Comparison of ENCODE assay signal across 19 mouse cellular contexts in the genomic region with DNA sequence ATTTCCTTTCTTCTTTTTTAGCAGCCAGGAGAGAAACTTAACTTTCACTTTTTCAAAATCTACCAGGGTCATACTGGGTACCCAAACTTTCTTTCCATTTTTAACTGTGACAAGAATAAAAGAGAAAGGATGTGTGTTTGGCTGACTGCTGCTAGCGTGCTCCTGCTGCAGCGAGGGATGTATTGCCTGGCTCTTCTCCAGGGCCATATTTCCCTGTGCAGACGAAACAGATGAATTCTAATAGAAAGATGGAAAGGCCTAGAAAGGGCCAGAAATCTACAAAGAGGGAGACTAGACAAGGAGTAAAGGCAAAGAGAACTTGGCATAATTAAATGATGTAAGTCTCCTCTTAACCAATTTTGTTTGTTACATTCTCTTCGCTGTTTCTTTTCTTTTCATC.
"Had no signal": no experiment of that assay in that cellular context is flagged by ENCODE, and none has a peak within 500 bp of the region (broad histone marks: within the 10 kb centered on the region; RNA-seq: fewer than 3 reads in every experiment).

No protein-coding gene starts in this region.

- H3K4me2 ChIP-seq: intestine, embryonic 15.5 days; kidney, embryonic 15.5 days; limb, embryonic 13.5 days; liver, embryonic 13.5 days; midbrain, embryonic 13.5 days; neural tube, embryonic 13.5 days had no signal

- H3K27ac ChIP-seq: intestine, embryonic 15.5 days; kidney, embryonic 15.5 days; limb, embryonic 13.5 days; liver, embryonic 13.5 days; midbrain, embryonic 10.5 days; midbrain, embryonic 13.5 days; neural tube, embryonic 13.5 days had no signal

- H3K9me3 ChIP-seq: intestine, embryonic 15.5 days; kidney, embryonic 15.5 days; limb, embryonic 13.5 days; liver, embryonic 13.5 days; midbrain, embryonic 10.5 days; midbrain, embryonic 13.5 days; neural tube, embryonic 13.5 days had no signal

- H3K9ac ChIP-seq: intestine, embryonic 15.5 days; kidney, embryonic 15.5 days; limb, embryonic 13.5 days; liver, embryonic 13.5 days; midbrain, embryonic 13.5 days; neural tube, embryonic 13.5 days had no signal

- H3K36me3 ChIP-seq: intestine, embryonic 15.5 days; kidney, embryonic 15.5 days; limb, embryonic 13.5 days; liver, embryonic 13.5 days; midbrain, embryonic 10.5 days; midbrain, embryonic 13.5 days; neural tube, embryonic 13.5 days had no signal

- H3K27me3 ChIP-seq: intestine, embryonic 15.5 days; kidney, embryonic 15.5 days; limb, embryonic 13.5 days; liver, embryonic 13.5 days; megakaryocyte, embryonic 14.5 days; midbrain, embryonic 13.5 days; neural tube, embryonic 13.5 days had no signal

- H3K4me1 ChIP-seq: intestine, embryonic 15.5 days; kidney, embryonic 15.5 days; limb, embryonic 13.5 days; megakaryocyte, embryonic 14.5 days; neural tube, embryonic 13.5 days had no signal

- ATAC-seq: intestine, embryonic 15.5 days; lung, postnatal 0 days; midbrain, embryonic 13.5 days; midbrain, embryonic 16.5 days had no signal

- DNase-seq: kidney, adult 11 months; kidney, adult 8-10 months; kidney, postnatal 36 days; layer of hippocampus, adult 9-11 months; liver, embryonic 13.5 days; lung, adult 2 months; right cerebral cortex, postnatal 25 days; thymus, adult 18-20 months; thymus, postnatal 36 days had no signal

- H3K4me3 ChIP-seq: intestine, embryonic 15.5 days; kidney, embryonic 15.5 days; limb, embryonic 13.5 days; liver, embryonic 13.5 days; megakaryocyte, embryonic 14.5 days; midbrain, embryonic 10.5 days; midbrain, embryonic 13.5 days; myocyte; neural tube, embryonic 13.5 days had no signal
